Mouse (Mus musculus): Measurements from ENCODE around the gene Acot11. TPM values are rescaled to one million over a fixed set of nuclear protein-coding genes. Genes with fewer than 3 reads are reported as not detected.
A peak's percentile ranks its signal among the peaks of the same experiment; 100 is the strongest.
"Not testable (repeated sequence)": the region's sequence is repeated elsewhere in the genome, so short reads cannot be mapped to it uniquely, and the experiment has no call there.

Gene Acot11
- polyA plus RNA-seq, 1 experiment, result 7.2 TPM

GRCm38 (mm10) chr4:106776998-106777397 is 27.8 kb downstream of the Acot11 start:
- no peak for DNase-seq (ENCODE audit: low spot score)

GRCm38 (mm10) chr4:106775767-106776166 is 29.0 kb downstream of the Acot11 start:
- not testable (repeated sequence) for DNase-seq (ENCODE audit: low spot score)

GRCm38 (mm10) chr4:106772558-106772957 is 32.2 kb downstream of the Acot11 start:
- no peak for DNase-seq (ENCODE audit: low spot score)

DNA sequence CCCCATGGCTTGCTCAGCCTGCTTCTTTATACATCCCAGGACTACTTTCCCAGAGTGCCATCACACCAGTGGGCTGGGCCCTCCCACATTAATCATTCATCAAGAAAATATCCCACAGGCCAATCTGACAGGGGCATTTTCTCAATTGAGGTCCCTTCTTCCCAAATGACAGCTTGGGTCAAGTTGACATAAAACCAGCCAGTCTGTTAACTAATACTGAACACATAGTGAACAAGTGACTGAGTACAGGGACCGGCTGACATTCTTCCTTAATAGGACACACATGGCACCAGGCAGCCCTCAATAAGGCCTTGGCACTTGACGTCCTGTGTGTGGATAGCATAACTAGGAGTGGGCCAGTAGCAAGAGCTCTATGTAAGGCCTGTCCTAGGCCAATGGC is 35.5 kb downstream of the Acot11 start:
- no peak for DNase-seq (ENCODE audit: low spot score)

DNA sequence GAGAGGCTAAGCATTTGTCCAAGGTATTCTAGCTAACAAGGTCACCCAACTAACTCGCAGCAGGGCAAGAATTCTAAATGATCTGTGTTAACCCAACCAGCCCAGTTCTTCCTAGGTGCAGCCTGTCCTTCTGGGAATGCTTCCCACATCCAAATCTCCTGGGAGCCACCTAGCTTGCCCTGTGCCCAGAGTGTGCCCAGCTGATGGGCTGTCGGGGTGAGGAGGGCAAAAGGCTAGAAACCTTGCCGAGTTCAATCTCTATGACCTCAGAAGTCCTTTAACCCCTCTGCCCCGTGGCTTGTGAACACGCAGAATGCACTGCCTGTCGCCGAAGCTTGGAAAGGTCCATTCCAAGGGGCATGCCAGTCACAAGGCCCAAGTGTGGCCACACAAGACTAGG is 40.6 kb downstream of the Acot11 start:
- DNase-seq (ENCODE audit: low spot score), result no peak

DNA sequence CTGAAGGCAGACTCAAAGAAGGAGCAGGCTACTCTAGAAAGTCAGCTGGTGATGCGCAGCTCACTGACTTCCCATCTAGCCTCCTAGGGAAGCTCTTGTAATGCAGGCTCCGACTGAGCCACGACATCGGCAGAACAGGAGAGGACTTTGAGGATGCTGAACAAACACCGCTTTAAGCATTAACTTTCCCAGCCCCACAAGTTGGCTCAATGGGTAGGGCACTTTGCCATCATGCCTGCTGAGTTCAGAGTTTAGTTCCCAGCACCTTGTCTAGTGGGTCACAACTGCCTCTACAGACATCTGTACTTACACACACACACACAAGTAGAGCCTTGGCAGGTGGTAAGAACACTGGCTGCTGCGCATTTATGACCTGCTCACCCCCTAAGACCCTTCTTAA is 53.1 kb downstream of the Acot11 start:
- DNase-seq (ENCODE audit: low spot score), result no peak

- DNase-seq (ENCODE audit: low spot score), result peak; percentile 30
Observed at GRCm38 (mm10) chr4:106749699-106750098, 55.1 kb downstream of the Acot11 start.

DNA sequence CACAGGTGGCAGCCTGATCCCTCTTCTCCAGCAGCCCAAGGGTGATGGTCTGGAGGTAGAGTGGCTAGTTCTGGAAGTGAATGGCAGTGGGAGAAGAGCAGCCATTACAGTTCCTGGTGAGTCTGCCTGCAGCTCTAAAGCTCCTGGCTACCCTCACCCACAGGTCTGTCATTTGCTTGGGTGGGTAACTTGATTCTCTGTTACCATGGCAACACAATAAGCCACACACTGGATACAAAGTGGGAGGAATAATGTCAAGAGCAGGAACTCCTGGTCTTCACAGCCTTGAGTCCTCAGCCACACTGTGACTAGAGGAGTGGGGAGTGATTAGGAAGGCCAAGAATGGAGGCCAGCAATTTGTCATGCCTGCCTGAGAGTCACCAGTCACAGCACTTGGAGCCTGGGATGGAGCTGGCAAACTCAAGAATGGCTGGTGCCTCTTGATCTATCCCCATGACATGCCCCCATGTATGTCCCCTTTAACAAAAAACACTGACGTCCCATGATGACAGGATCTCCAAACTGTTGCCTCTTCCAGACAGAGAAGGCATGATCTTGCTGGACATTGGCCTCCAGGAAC is 57.7 kb downstream of the Acot11 start:
- DNase-seq (ENCODE audit: low spot score), result no peak

GRCm38 (mm10) chr4:106745862-106746261 is 58.9 kb downstream of the Acot11 start:
- no peak for DNase-seq (ENCODE audit: low spot score)

DNA sequence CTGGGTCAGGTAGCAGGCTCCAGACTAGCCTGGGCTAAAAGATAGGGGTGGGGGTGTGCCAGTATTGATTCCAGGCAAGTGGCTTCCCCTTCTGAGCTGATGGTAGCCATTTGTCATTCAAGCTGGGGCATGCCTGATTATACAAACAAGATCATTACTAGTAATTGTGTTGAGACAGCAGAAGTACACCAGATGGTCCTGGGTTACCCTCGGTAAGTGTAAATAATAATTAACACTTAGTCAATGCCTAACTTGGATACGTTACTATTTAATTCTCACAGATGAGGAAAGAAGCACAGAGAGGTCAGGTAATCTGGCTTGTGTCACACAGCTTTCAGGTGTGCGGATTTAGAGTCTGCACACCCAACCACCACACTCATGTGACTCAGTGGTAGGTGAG is 66.9 kb downstream of the Acot11 start:
- DNase-seq (ENCODE audit: low spot score), result no peak

DNA sequence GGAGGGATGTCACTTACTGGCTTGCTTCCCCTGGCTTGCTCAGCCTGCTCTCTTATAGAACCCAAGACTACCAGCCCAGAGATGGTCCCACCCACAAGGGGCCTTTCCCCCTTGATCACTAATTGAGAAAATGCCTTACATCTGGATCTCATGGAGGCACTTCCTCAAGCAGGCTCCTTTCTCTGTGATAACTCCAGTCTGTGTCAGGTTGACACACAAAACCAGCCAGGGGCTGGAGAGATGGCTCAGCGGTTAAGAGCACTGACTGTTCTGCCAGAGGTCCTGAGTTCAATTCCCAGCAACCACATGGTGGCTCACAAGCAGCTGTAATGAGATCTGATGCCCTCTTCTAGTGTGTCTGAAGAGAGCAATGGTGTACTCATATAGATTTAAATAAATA is 67.9 kb downstream of the Acot11 start:
- DNase-seq (ENCODE audit: low spot score), result not testable (repeated sequence)

DNA sequence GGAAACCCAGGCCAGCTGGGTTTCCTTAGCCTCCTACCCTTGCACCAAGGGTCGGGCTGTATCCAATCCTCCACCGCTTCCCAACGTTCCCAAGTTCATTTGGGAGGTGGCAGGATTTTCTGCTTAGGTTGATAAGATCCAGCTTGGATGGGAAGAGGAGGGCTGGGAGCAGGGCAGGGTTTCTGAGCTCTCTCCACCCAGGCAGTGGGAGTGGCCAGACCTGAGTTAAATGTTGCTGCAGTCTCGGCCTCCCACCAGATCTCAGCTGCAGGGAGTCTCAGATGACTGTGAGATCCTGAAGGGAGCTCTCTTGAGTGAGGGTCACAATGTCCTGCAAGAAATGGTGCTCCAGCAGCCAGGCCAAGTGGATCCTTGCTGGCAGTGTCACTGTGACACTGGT is 71.2 kb downstream of the Acot11 start, which contains the start of gene Fam151a:
Gene Fam151a, plus strand, starts transcription at position 254 of the 400 bp plus-strand sequence.
- no peak for DNase-seq (ENCODE audit: low spot score)

DNA sequence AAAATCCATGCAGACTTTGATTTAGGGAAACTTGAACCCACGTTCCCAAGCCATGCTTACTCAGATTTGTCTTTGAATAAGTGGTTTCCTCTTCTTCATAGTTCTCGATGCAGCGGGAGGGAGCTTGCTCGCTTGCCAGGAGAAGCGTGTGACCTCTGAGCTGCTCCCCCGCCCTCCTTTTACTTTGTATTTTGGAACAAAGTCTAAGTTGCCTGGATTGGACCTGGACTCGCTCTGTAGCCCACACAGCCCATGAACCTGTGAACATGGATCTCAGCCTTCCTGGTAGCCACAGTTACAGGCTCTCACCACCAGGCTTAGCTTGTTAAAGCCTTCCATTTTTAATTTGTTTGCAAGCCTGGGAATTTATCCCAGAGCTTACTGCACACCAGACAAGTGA is 74.0 kb downstream of the Acot11 start, which contains the start of gene Mroh7:
Gene Mroh7, minus strand, starts transcription at position 112 of the 400 bp plus-strand sequence.
- no peak for DNase-seq (ENCODE audit: low spot score)

- DNase-seq (ENCODE audit: low spot score), result no peak
Observed at GRCm38 (mm10) chr4:106720631-106721030, 84.2 kb downstream of the Acot11 start.

GRCm38 (mm10) chr4:106713622-106714021 is 91.2 kb downstream of the Acot11 start:
- DNase-seq (ENCODE audit: low spot score), result no peak

- DNase-seq (ENCODE audit: low spot score), result peak; percentile 74
Observed at GRCm38 (mm10) chr4:106708408-106708807, 96.4 kb downstream of the Acot11 start.

GRCm38 (mm10) chr4:106707957-106708356 is 96.8 kb downstream of the Acot11 start:
- no peak for DNase-seq (ENCODE audit: low spot score)

DNA sequence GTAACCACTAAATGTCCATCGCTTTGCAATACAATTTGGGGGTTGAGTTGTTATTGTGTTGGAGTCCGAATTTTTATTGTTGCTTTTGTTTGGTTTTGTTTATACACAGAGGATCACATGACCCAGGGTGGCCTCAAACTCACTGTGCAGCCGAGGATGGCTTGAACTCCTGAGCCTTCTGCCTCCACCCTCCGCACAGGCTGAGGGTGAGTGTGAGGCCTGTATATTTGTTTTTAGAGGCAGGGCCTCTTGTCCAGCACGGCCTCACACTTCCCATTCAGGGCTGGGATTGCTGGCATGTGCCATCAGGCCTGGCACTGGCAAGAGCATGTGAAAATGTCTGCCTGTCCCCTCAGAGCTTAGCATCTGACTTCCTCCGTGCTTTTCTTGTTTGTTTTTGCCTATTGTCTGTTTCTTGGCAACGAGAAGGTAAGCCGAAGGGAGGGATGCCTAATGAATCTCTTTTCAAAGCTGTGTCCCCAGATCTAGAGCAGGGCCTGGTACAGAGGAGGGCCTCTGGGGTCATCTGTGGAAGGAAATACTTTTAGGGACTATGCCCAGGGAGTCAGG is 99.6 kb downstream of the Acot11 start:
- no peak for DNase-seq (ENCODE audit: low spot score)

- DNase-seq (ENCODE audit: low spot score), result no peak
Observed at GRCm38 (mm10) chr4:106704416-106704815, 100.4 kb downstream of the Acot11 start.

- DNase-seq (ENCODE audit: low spot score), result no peak
Observed at GRCm38 (mm10) chr4:106703956-106704355, 100.8 kb downstream of the Acot11 start.

DNA sequence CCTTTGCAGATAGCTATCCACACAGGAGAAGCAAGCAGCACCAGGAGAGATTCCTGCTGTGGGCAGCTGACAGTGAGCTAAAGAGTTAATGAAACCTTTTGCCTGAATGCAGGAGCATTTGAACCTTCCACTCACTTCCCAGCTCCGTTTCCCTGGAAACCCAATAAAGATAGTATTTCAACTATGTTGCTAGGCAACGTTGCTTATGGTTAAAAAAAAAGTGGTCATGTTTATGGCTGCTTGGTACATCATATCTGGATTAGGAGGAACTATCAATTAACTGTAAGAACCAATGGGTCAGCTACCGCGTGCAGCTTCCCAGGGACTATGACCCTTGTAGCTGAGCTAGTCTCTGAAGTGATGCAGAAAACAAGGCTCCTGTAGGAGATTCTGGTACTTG is 104.0 kb downstream of the Acot11 start:
- no peak for DNase-seq (ENCODE audit: low spot score)

DNA sequence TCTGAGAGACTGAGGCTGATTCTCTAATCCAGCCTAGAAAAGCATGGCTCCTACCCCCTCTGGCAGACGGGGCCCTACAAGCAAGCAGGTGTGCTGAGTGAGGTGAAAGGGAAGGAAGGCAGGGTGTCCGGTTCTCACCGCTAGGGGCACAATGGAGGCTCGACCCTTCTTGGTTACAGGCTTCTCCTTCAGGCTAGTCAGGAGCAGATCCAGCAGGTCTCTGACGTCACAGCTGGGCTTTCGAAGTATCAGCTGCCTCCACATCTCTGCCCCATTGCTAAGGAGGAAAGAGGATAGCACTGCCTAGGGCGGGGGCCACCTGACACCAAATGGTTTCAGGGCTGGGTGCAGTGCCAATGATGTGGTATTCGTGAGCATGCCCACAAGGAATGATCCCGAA is 104.8 kb downstream of the Acot11 start:
- DNase-seq (ENCODE audit: low spot score), result no peak
